Mouse (Mus musculus) A20 (cell line): Measurements from ENCODE around the gene Gm49340.
"Not testable (repeated sequence)": the region's sequence is repeated elsewhere in the genome, so short reads cannot be mapped to it uniquely, and the experiment has no call there.

Source experiments
- DNase-seq: peaks from one replicate; pipeline ENCODE4 v3.0.0-alpha.2; 2011; ENCODE audit warnings: low read depth, low spot score

The Gm49340 gene

GRCm38 (mm10) chr11:73329442-73329841 is at the start of gene Gm49340, which contains the start of the genes Aspa and Spata22:
Gene Gm49340, plus strand, starts transcription at chr11:73329741.
Gene Aspa, minus strand, starts transcription at chr11:73329596.
Gene Spata22, plus strand, starts transcription at chr11:73329741.
- no peak for DNase-seq

DNA sequence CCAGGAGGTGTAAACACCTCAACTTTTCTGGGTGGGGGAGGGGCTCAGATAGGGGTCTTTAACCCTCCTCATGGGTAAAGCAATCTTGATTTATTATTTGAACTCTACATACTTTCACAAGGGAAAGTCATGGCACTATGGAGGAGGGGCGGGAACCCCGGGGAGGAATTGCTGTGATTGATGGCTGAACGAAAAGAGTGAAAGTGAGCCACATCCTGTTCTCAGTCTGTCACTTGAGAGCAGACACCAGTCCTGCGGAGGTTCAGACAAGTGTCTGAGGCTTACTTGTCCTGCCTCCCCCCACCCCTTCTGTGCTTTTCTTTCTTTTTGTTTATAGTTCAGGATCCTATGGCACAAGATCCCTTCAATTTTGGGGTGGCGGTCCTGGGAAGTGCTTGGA is 48.8 kb upstream of the Gm49340 start:
- no peak for DNase-seq

GRCm38 (mm10) chr11:73281528-73282027 is 48.0 kb upstream of the Gm49340 start:
- peak; percentile 37 for DNase-seq

DNA sequence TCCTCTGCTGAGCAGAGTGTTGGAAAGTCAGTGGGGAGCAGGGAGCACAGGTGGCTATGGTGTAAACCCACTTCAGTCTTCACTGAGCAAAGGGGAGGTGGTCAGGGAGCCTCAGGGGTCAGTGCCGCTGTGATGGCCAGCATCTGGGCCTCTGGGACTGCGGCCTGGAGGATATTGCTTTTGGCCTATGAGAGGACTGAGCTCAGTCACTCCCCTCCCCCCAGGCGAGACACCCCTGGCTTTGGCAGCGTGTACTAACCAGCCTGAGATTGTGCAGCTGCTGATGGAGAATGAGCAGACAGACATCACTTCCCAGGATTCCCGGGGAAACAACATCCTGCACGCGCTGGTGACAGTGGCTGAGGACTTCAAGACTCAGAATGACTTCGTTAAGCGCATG is 46.2 kb upstream of the Gm49340 start:
- no peak for DNase-seq

DNA sequence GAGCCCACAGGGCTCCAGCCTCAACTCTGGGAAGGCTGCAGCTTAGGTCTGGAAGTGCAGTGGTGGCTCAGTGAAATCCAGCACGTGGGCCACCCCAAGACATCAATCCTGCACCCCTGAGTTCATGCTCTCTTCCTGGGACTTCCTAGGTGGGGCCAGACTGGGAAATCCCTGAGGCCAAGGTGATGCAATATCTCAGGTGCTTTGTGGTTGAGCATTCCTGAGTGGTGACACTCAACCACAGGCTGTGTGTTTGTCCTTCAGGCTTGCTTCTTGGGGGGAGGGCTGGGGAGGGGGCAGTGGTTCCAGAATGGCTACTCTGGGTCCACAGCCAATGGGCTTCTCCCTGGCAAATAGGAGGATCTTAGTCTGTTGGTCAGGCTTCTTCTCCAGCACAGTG is 45.6 kb upstream of the Gm49340 start:
- no peak for DNase-seq

DNA sequence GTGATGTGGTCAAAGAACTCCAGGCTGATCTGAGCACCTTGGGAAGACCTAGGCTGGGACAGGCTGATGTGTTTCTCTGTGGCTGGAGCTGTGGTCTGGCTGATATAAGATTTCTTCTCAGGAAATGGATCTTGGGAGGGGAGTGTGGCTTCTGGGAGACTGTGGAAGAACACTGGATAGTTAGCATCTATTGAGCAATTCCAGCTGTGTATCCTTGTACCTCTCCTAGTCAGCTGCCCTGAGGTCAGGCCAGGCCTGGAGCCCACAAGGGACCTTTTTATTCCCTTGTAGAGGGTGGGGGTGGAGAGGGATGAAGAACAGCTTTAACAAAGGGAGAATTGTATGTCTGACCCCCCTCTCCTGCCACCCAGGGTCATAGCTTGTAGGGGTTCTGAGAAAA is 45.2 kb upstream of the Gm49340 start:
- DNase-seq, result no peak

GRCm38 (mm10) chr11:73289621-73290020 is 39.9 kb upstream of the Gm49340 start:
- no peak for DNase-seq

DNA sequence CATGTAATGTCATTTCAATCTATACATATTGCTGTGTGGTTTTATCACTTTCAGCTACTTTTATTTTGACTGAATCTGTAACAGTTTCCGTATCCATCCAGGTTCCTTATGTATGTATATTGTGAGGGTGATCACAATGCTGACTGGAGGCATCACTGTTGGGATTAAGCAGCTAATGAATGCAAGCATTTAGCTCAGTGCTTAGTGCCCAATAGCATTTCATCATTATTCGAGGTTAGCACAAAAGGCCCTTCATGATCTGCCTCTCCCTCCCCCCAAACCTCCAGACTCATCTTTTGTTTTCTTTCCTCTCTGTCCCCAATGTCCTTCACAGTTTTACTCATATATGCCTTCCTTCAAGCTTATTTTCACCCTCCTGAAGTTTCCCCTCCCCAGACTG is 26.4 kb upstream of the Gm49340 start:
- no peak for DNase-seq

- no peak for DNase-seq
These were observed 13.6 kb upstream of the Gm49340 start for GRCm38 (mm10) chr11:73315961-73316360.

DNA sequence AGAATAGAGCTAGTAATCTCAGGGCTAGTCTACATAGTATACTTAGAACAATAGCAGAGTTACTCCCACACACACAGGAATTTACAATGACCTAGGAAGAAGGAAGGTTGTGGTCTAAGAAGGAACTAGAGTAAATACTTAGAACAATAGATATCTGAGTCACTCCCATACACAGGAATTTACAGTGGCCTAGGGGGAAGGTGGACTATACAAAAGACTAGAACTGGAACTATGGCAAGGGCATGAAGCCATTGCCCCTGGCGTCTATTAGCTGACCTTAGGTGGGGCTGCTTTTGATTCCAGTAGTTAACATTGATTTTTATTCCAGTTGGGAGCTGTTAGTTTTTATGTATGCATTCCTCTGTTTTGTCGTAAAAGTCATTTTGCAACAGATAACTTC is 11.0 kb upstream of the Gm49340 start:
- not testable (repeated sequence) for DNase-seq

DNA sequence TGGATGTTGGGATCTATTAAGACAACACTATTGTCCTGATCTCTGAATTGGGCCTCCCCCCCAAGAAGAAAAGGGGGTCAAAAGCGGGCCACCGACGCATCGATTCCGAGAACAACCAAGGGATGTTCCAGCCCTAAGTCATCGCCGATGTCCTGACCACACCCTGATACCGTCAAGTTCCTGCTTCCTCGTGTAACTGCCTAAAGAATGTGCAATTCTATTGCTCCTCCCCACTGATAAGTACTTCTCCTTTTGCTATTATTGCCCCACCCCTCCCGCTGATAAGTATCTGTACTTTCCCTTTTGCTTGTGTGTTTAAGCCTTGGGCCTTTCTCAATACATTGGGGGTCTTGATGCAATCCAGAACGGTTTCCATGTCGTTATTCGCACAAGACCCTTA is 8.5 kb upstream of the Gm49340 start:
- not testable (repeated sequence) for DNase-seq

DNA sequence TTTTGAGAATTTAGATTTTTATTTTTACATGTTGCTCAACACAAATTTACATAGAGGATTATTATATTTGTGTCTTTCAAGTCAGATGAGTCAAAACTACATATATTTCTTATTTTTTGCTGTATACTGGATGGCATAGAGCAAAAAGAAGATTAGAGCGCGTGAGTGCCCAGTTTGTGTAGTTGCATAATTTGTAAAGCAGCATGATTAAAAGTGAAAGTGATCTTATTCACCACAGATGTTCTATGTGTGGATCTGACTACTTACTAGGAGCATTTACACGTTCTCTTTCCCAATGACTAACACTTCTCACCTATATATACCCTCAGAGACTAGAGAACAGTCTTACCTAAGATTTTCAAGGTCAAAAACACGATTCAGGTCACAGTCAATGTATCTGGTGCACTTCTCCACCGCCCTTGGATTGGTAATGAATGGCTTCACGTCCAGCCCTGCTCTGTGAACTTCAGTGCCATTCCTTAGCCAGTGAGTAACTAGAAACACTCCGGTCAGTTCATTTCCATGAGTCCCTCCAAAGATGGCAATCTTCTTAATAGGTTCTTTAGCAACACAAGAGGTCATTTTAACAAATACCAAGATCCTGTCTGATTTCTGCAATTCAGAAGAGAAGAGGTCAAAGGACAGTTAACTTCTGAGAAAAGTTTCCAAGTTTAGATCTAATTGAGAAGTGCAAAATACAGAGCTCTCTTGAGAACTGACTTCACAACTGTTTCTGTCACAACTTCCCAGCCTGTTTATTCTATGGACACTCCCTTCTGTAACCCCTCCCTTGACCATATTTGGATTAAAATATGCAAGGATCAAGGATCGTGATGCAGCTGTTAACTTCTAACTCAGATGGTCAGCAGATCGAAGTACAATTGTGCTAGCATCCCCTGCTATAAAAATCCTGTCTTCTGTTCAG is 5.4 kb upstream of the Gm49340 start:
- DNase-seq, result peak; percentile 16

- no peak for DNase-seq
These were observed 3.1 kb upstream of the Gm49340 start for GRCm38 (mm10) chr11:73326485-73326886.

- no peak for DNase-seq
These were observed 2.2 kb upstream of the Gm49340 start for GRCm38 (mm10) chr11:73327361-73327760.

DNA sequence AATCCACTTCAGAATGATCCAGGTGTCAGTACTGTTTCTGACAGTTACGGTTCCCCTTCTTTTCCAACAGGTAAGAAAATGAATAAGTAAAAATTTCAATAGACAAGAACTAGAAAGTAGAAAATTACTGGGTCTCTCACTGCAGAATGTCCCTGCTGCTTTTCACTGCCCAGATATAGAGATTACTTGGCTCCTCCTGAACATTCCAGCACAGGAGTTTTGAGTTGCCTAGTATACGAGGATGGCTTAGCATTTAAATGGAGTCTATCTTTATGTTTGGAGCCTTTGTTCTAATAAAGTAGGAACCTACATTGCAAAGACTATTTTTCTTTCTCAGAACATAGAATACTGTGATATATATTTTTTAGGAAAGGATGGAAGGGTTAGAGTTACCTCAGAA is 3.8 kb downstream of the Gm49340 start:
- DNase-seq, result no peak

DNA sequence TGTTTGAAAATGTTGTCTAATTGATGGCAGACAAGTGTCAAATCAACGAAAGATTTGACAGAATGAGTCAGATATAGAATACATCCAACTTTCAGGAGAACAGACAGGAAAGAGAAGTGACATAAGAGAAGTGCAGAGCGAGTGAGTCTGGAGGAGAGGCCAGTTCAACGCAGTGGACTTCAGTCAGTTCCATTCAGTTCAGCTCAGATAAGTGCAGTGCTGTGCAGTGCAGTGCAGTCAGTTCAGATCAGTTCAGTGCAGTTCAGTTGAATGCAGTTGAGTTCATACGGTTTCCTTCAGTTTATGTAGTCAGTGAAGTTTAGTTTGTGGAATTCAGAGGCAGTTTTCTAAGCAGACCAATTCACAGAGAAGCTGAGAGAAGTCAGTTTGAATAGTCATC is 7.4 kb downstream of the Gm49340 start:
- no peak for DNase-seq

GRCm38 (mm10) chr11:73350483-73350882 is 20.9 kb downstream of the Gm49340 start, which contains the start of gene Olfr20:
Gene Olfr20, plus strand, starts transcription at chr11:73350783.
- DNase-seq, result no peak

DNA sequence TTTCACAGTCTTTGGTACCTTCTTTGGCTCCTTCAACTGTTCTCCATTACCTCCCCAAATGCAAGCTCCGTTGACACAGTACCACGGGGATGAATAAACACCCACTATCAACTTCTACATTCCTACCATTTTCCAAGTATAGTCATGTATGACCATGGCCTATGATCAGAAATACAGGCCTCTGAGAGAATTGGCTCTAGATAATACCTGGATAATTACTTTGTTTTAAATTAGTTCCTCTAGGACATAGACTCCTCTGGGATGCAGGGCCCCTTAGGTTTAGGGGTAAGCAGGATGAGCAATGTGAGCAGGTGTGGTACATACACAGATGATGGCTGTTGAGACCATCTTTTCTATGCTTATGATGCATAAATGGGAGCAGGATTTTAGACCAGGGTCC is 41.4 kb downstream of the Gm49340 start, which contains the start of gene Olfr376:
Gene Olfr376 (plus strand): TSS at position 301 of the 400 bp plus-strand sequence.
- no peak for DNase-seq

DNA sequence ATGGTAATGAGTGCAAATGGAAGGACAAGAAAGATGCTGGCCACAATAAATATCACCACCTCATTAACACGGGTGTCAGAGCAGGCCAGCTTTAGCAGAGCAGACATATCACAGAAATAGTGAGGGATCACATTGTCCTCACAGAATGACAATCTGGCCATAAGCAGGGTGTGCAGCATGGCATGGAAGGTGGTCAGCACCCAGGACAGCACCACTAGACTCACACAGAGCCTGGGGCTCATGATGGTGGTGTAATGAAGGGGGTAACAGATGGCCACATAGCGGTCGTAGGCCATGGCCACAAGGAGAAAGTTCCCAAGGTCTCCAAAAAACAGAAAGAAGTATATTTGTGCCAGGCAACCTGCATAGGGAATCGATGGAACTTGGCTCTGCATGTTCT is 65.8 kb downstream of the Gm49340 start:
- DNase-seq, result peak; percentile 1

GRCm38 (mm10) chr11:73399514-73399913 is 70.0 kb downstream of the Gm49340 start, which contains the start of gene Olfr1:
Gene Olfr1, minus strand, starts transcription at chr11:73399614.
- no peak for DNase-seq
